Mouse (Mus musculus) midbrain, embryonic 15.5 days (tissue): Measurements from ENCODE around the gene Tex13b. TPM values are rescaled to one million over a fixed set of nuclear protein-coding genes. Genes with fewer than 3 reads are reported as not detected.
"Not testable (repeated sequence)": the region's sequence is repeated elsewhere in the genome, so short reads cannot be mapped to it uniquely, and the experiment has no call there.

Source experiments
- ATAC-seq: fragments of 200-750 bp; cut with Nextera tagmentation; replicated peaks from 2 replicates; pipeline ENCODE4 v1.8.0; 2017; ENCODE audit warnings: moderate TSS enrichment
- H3K27ac ChIP-seq: fragments of 300-500 bp; sonication (generic); 2 replicates; pipeline ENCODE4 v1.5.1; 2015; ENCODE audit warnings: mild to moderate bottlenecking, inconsistent platforms
- H3K27me3 ChIP-seq: fragments of 300-500 bp; sonication (generic); replicated peaks from 2 replicates; pipeline ENCODE4 v1.6.1; 2015; ENCODE audit warnings: inconsistent platforms
- H3K36me3 ChIP-seq: fragments of 300-500 bp; sonication (generic); replicated peaks from 2 replicates; pipeline ENCODE4 v1.6.1; 2015; ENCODE audit warnings: inconsistent platforms
- H3K4me1 ChIP-seq: fragments of 300-500 bp; sonication (generic); 2 replicates; pipeline ENCODE4 v1.6.1; 2015; ENCODE audit warnings: inconsistent platforms
- H3K4me2 ChIP-seq: fragments of 300-500 bp; sonication (generic); 2 replicates; pipeline ENCODE4 v1.6.1; 2015; ENCODE audit warnings: inconsistent platforms, mild to moderate bottlenecking, moderate library complexity
- H3K4me3 ChIP-seq: fragments of 300-500 bp; sonication (generic); 2 replicates; pipeline ENCODE4 v1.5.1; 2015; ENCODE audit warnings: mild to moderate bottlenecking, inconsistent platforms
- H3K9ac ChIP-seq: fragments of 300-500 bp; sonication (generic); 2 replicates; pipeline ENCODE4 v1.6.1; 2015; ENCODE audit warnings: mild to moderate bottlenecking, inconsistent platforms
- H3K9me3 ChIP-seq: fragments of 300-500 bp; sonication (generic); 2 replicates; pipeline ENCODE4 v1.6.1; 2016; ENCODE audit warnings: inconsistent platforms
- WGBS: fragments of 180-500 bp; shearing (Covaris S2); methylation state at CpG from one replicate; pipeline ENCODE4 v1.1.7; 2015; ENCODE audit warnings: mixed read lengths; 5-methylcytosine and 5-hydroxymethylcytosine counted together
- polyA plus RNA-seq: library from polyadenylated mRNA; unstranded; fragments of >200 nt; fragmentation: Nextera tagmentation; extraction: Ambion mirVana; gene quantifications from 2 replicates; pipeline ENCODE4 v1.2.1, GENCODE M21; 2015

Gene Tex13b
- polyA plus RNA-seq, result not detected in 2 replicates

DNA sequence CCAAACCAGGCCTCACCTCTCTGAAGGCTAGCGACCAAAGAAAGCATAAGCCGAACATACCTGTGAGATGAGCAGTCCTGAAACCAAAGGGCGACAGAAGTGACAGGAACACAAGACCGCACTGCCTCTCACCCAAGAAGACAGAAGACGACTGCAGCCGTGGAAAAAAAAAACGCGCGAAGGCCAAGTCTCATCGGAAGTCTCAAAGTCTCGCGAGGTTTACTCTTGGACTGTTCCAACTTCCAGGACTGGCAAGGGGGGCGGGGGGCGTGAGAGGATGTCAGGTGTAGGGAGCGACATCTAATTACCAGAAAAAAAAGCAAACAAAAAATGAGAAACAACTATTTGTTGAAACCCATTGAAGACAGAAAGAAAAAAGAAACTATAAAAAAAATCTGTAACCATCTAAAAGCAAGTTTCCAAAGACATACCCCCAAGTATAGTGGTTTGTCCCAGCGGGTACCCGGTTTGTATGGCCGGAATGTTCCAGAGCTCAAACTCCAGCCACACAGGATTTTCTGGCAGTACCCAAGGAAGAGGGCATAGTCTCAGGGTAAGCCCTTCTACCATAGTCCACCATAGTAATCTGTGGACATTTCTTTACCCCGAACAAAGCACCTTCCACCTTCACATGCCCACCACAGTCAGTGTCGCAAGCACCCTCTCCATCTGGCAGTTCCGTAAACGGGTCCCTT is at the start of gene Tex13b:
Gene Tex13b (minus strand): TSS at position 122 of the 695 bp plus-strand sequence.
- H3K9me3 ChIP-seq, result no peaks in the 10 kb centered on the region
- no peaks in the 10 kb centered on the region for H3K4me1 ChIP-seq
- H3K27me3 ChIP-seq, result peaks cover 3% of the 10 kb centered on the region
- WGBS, result 93% methylated on average over 22 of the region's 22 CpGs
- no peak within 1 kb of the TSS for H3K27ac ChIP-seq
- no peaks in the 10 kb centered on the region for H3K36me3 ChIP-seq
- no peak within 1 kb of the TSS for H3K9ac ChIP-seq
- no peak within 1 kb of the TSS for H3K4me2 ChIP-seq
- H3K4me3 ChIP-seq, result no peak within 1 kb of the TSS
- ATAC-seq, result no peak

DNA sequence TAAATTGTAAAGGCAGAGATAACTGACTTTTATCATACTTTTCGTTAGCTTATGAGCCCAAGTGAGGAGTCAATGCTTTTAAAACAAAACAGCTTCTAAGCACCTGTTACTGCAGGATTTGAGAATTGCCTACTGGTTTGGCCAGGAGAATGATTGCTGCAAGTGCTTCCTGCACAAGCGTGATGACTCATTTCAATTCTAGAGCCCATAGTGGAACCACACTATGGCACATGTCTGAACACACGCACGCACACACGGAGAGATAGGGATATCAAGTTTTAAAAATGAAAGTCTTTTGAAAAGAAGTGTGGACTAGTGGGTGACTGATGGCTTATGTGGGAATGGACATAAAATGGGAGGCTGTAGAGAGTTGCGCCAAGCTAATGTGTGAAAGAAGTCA is 49.5 kb upstream of the Tex13b start:
- Histone ChIP-seq H3K9me3 (no peaks in the 10 kb centered on the region), H3K27ac (no peak overlapping the region), H3K27me3 (peaks cover 15% of the 10 kb centered on the region; the same call in 1 of the 2 replicates), H3K36me3 (no peaks in the 10 kb centered on the region), H3K4me2 (no peak overlapping the region), H3K4me1 (no peaks in the 10 kb centered on the region), H3K4me3 (no peak overlapping the region), H3K9ac (no peak overlapping the region)
- no peak for ATAC-seq
- WGBS, result 94% methylated on average over 6 of the region's 6 CpGs

DNA sequence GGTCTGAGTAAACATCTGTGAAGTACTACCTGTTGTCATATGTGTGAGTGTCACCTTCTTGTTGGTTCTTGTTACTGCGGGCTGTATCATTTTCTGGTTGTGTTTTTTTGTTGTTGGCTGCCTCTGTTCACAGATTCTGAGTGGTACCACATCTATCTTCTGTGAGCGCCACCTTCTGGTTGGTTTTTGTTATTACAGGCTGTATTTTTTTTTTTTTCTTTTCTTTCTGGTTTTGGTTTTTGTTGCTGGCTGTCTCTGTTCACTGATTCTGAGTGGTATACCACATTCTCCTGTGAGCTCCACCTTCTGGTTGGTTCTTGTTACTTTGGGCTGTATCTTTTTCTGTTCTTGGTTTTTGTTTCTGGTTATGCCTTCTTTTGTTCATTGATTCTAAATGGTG is 44.2 kb upstream of the Tex13b start:
- Histone ChIP-seq H3K9ac (no peak overlapping the region), H3K9me3 (no peaks in the 10 kb centered on the region), H3K27ac (no peak overlapping the region), H3K36me3 (no peaks in the 10 kb centered on the region), H3K4me3 (no peak overlapping the region), H3K4me2 (no peak overlapping the region), H3K27me3 (0 out of 2 replicates have a peak, but pooled peaks cover 2% of the 10 kb centered on the region), H3K4me1 (no peaks in the 10 kb centered on the region)
- ATAC-seq, result no peak
- 37% methylated on average over 2 of the region's 2 CpGs for WGBS

DNA sequence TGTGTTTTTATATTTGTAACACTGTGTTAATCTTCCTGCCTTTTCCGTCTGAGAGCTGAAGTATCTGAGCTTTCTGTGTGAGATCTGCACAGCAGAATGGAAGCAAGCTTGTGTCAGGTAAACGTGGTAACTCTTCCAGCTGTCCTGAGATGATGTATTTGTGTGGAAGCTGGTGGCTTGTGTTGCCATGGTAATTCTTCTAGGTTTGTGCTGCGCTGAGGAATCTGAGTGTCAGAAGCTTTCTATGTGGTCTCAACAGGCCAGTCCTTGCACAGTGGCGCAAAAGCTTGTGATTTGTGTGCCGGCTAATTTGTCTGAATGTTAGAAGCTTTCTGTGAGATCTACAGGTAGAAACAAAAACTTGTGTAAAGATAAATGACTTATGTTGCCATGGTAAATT is 43.8 kb upstream of the Tex13b start:
- not testable (repeated sequence) for H3K4me1 ChIP-seq, H3K27me3 ChIP-seq, H3K9ac ChIP-seq, H3K36me3 ChIP-seq, H3K4me3 ChIP-seq, ATAC-seq, H3K9me3 ChIP-seq, H3K27ac ChIP-seq, H3K4me2 ChIP-seq
- 63% methylated on average over 5 of the region's 5 CpGs for WGBS

DNA sequence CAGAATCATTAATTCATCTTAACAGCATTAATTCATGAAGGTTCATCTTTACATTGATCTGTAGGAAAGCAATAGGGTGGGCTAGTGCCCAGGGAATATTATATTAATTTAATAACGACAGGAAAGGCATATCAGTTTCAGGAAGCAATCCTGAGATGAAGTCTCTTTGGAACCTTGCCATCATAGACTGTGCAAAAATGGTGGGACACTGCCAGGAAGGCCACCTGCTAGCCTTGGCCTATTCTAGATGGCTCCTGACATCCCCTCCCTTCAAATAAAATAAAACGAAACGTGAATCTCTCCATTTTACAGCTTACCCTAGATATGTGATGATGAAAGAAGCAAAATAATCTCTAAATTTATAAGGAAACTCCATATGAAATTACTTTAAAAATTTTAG is 41.3 kb upstream of the Tex13b start:
- Histone ChIP-seq H3K27ac (no peak overlapping the region), H3K36me3 (no peaks in the 10 kb centered on the region), H3K4me1 (no peaks in the 10 kb centered on the region), H3K9ac (no peak overlapping the region), H3K4me2 (no peak overlapping the region), H3K9me3 (no peaks in the 10 kb centered on the region), H3K27me3 (0 out of 2 replicates have a peak, but pooled peaks cover 5% of the 10 kb centered on the region), H3K4me3 (no peak overlapping the region)
- WGBS, result 72% methylated on average over 3 of the region's 3 CpGs
- ATAC-seq, result no peak

DNA sequence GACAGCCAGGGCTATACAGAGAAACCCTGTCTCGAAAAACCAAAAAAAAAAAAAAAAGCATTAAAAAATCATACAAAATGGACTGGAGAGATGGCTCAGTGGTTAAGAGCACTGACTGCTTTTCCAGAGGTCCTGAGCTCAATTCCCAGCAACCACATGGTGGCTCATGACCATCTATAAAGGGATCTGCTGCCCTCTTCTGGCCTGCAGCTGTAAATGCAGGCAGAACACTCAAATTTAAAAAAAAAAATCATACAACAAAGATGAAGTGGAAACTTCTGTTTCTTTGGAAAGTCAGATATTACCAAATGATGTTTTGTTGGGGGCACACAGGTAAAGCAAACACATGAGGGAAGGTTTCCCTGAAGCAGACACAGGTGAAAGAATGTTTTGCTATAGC is 32.2 kb upstream of the Tex13b start:
- not testable (repeated sequence) for H3K27me3 ChIP-seq, H3K27ac ChIP-seq, ATAC-seq, H3K4me2 ChIP-seq, H3K4me3 ChIP-seq, H3K9ac ChIP-seq, H3K4me1 ChIP-seq, H3K36me3 ChIP-seq, H3K9me3 ChIP-seq
- 79% methylated on average over 1 of the region's 1 CpGs for WGBS

DNA sequence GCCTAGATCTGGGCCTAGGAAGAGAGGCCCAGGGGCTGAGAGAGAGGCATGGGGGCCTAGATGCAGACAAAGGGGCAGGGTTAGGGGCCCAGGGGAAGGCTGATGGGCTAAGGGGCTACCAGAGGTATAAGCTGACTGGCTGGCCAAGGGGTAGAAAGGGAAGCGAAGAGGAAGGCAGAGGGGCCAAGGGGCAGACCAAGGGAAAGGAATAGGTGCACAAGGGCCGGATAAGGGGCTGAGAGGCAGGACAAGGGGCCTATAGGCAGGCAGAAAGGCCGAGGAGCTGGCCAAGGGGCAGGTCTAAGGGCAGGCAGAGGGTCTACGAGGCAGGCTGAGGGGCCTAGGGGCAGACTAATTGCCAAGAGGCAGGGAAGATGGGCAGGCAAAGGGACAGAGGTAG is 26.7 kb upstream of the Tex13b start:
- Histone ChIP-seq H3K27ac (no peak overlapping the region), H3K4me2 (no peak overlapping the region), H3K9ac (no peak overlapping the region), H3K9me3 (no peaks in the 10 kb centered on the region), H3K4me1 (no peaks in the 10 kb centered on the region), H3K27me3 (peaks cover 11% of the 10 kb centered on the region; the same call in 1 of the 2 replicates), H3K36me3 (no peaks in the 10 kb centered on the region), H3K4me3 (no peak overlapping the region)
- 69% methylated on average over 4 of the region's 4 CpGs for WGBS
- ATAC-seq, result no peak

DNA sequence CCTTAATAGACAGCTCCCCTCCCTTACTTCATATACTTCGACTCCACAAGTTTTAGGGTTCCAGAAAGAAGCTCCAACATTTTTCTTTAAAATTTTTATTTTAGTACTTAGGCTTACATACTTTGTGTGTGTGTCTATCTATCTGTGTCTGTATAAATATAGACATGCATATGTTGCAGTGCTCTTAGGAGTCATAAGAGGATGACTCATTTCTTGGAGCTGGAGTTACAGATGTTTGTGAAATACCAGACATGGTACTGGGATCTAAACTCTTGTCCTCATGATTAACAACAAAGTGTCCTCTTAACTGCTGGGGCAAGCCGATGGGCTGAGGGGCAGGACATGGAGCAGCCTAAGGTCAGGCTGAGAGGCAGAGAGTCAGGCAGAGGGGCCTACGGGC is 24.8 kb upstream of the Tex13b start:
- H3K4me2 ChIP-seq, result no peak overlapping the region
- peaks cover 11% of the 10 kb centered on the region; the same call in 1 of the 2 replicates for H3K27me3 ChIP-seq
- H3K27ac ChIP-seq, result no peak overlapping the region
- H3K36me3 ChIP-seq, result no peaks in the 10 kb centered on the region
- H3K4me3 ChIP-seq, result no peak overlapping the region
- 83% methylated on average over 3 of the region's 3 CpGs for WGBS
- ATAC-seq, result no peak
- H3K4me1 ChIP-seq, result no peaks in the 10 kb centered on the region
- no peak overlapping the region for H3K9ac ChIP-seq
- H3K9me3 ChIP-seq, result no peaks in the 10 kb centered on the region

DNA sequence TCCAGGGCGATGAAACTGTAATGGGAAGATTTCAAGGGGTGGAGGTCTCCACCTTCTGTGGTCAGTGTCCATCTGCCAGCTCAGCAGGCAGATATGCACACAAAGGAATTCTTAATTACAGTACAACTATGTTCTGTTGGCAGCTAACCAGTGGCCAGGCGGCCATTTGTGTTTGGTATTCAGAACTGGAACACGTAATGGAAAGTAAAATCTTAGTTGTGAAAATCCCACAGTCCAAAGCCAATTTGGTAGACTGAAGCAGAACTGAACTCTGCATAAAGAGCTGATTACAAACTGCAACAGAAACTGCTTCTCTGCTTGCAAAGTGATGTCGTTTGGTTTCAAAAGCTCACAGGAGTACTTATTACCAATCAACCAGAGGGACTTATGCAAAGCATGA is 18.5 kb upstream of the Tex13b start:
- no peaks in the 10 kb centered on the region for H3K9me3 ChIP-seq
- H3K36me3 ChIP-seq, result no peaks in the 10 kb centered on the region
- H3K27me3 ChIP-seq, result peaks cover 11% of the 10 kb centered on the region; the same call in 1 of the 2 replicates
- H3K4me1 ChIP-seq, result no peaks in the 10 kb centered on the region
- no peak for ATAC-seq
- H3K4me2 ChIP-seq, result no peak overlapping the region
- H3K4me3 ChIP-seq, result no peak overlapping the region
- WGBS, result 61% methylated on average over 4 of the region's 4 CpGs
- H3K27ac ChIP-seq, result no peak overlapping the region
- H3K9ac ChIP-seq, result no peak overlapping the region

DNA sequence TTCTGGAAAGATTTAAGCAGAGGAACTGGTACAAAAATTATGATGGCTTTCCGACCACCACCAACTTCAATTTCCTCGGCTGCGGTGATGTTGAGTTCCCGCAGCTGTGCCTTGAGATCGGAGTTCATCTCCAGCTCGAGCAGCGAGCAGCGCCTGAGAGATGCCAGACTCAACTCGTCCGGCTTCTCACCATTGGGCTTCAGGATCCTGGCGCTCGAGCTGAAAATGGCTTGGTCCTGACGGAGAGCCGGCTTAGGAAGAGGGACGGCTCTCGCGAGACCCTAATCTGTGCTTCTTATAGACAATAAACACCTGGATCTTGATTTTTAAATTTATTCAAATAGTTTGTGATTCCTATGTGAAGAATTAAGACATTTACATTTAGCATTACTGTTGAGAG is 9.1 kb upstream of the Tex13b start:
- H3K4me3 ChIP-seq, result no peak overlapping the region
- ATAC-seq, result no peak
- no peaks in the 10 kb centered on the region for H3K36me3 ChIP-seq
- H3K4me1 ChIP-seq, result no peaks in the 10 kb centered on the region
- H3K27me3 ChIP-seq, result 0 out of 2 replicates have a peak, but pooled peaks cover 3% of the 10 kb centered on the region
- WGBS, result 85% methylated on average over 17 of the region's 17 CpGs
- H3K4me2 ChIP-seq, result no peak overlapping the region
- H3K9me3 ChIP-seq, result no peaks in the 10 kb centered on the region
- H3K27ac ChIP-seq, result no peak overlapping the region
- H3K9ac ChIP-seq, result no peak overlapping the region

DNA sequence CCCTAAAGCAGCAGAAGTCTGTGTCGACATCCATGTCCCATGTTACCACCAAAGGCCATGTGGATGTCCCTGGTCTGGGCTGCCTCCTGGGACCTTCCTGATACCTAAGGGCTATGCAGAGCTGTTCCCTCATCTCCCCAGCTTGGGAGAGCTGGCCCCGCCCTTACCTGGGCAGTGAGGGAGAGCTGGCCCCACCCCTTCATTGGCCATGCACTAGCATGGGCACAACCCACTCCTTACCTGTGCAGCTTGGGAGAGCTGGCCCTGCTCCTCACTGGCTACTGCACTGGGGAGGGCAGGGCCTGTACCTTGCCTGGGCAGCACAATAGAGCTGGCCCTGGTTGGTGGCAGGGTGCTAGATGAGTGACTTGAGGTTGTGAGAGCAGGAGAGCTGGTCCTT is 7.9 kb downstream of the Tex13b start:
- Histone ChIP-seq H3K9ac (no peak overlapping the region), H3K36me3 (no peaks in the 10 kb centered on the region), H3K27ac (no peak overlapping the region), H3K4me1 (no peaks in the 10 kb centered on the region), H3K4me2 (no peak overlapping the region), H3K4me3 (no peak overlapping the region), H3K27me3 (peaks cover 3% of the 10 kb centered on the region; the same call in 1 of the 2 replicates), H3K9me3 (no peaks in the 10 kb centered on the region)
- whole genome bisulfite sequencing, result 87% methylated on average over 2 of the region's 2 CpGs
- ATAC-seq, result no peak

DNA sequence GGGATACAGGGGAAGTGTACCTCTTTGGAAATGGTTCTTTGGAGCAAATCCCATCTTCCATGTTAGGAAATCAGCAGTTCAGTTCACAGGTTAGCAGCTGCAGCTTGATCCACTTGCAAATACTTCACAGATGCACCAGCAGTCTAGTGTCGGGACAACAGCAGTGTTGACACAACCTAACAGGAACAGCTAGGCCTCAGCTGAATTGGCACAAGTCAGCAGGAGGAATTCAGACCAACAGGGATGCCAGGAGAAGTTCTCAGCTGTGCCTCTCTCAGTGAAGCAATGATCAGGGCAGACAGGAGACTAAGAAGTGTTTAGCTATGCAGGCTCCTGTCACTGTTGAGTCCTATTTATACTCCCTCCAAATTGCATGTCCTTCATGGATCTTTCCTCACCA is 43.4 kb downstream of the Tex13b start:
- Histone ChIP-seq H3K4me2 (no peak overlapping the region), H3K4me1 (no peaks in the 10 kb centered on the region), H3K36me3 (no peaks in the 10 kb centered on the region), H3K4me3 (no peak overlapping the region), H3K27ac (no peak overlapping the region), H3K9ac (no peak overlapping the region), H3K9me3 (no peaks in the 10 kb centered on the region), H3K27me3 (0 out of 2 replicates have a peak, but pooled peaks cover 8% of the 10 kb centered on the region)
- 81% methylated on average over 1 of the region's 1 CpGs for WGBS
- no peak for ATAC-seq
